Mouse (Mus musculus) lung, embryonic 14.5 days (tissue): ENCODE data around the gene Adpgk. TPM values are rescaled to one million over a fixed set of nuclear protein-coding genes. Genes with fewer than 3 reads are reported as not detected.

Experiments
- ATAC-seq: fragments of 200-750 bp; cut with Nextera tagmentation; 2 replicates; pipeline ENCODE4 v1.8.0; 2017; ENCODE audit warnings: mild to moderate bottlenecking, moderate TSS enrichment, moderate library complexity; ENCODE audit not compliant: insufficient read depth
- DNase-seq: peaks from one replicate; pipeline ENCODE4 v3.0.0-alpha.2; 2015
- H3K27ac ChIP-seq: fragments of 300-500 bp; sonication (generic); 2 replicates; pipeline ENCODE4 v1.5.1; 2014; ENCODE audit warnings: low read depth, mild to moderate bottlenecking, moderate library complexity
- H3K27me3 ChIP-seq: fragments of 300-500 bp; sonication (generic); 2 replicates; pipeline ENCODE4 v1.6.1; 2014; ENCODE audit warnings: low read length, control low read depth; ENCODE audit not compliant: insufficient read depth
- H3K36me3 ChIP-seq: fragments of 300-500 bp; sonication (generic); 2 replicates; pipeline ENCODE4 v1.6.1; 2014; ENCODE audit warnings: control low read depth; ENCODE audit not compliant: insufficient read depth
- H3K4me1 ChIP-seq: fragments of 300-500 bp; sonication (generic); 2 replicates; pipeline ENCODE4 v1.6.1; 2014; ENCODE audit warnings: antibody characterized with exemption, control low read depth; ENCODE audit not compliant: insufficient read depth
- H3K4me2 ChIP-seq: fragments of 300-500 bp; sonication (generic); 2 replicates; pipeline ENCODE4 v1.6.1; 2014; ENCODE audit warnings: mild to moderate bottlenecking
- H3K4me3 ChIP-seq: fragments of 300-500 bp; sonication (generic); 2 replicates; pipeline ENCODE4 v1.5.1; 2014; ENCODE audit warnings: low read depth, low read length
- H3K9ac ChIP-seq: fragments of 300-500 bp; sonication (generic); 2 replicates; pipeline ENCODE4 v1.6.1; 2014
- H3K9me3 ChIP-seq: fragments of 300-500 bp; sonication (generic); 2 replicates; pipeline ENCODE4 v1.6.1; 2016; ENCODE audit warnings: low read depth, low read length, control low read depth
- CTCF ChIP-seq: IDR thresholded peaks from 2 replicates; pipeline ENCODE4 v1.5.1; 2016; ENCODE audit warnings: antibody characterized with exemption, low read depth
- WGBS: fragments of 180-500 bp; shearing (Covaris S2); extraction: QIAGEN DNeasy Blood & Tissue Kit; methylation state at CpG from one replicate; pipeline ENCODE4 v1.1.7; 2014; 5-methylcytosine and 5-hydroxymethylcytosine counted together
- polyA plus RNA-seq: library from polyadenylated mRNA; unstranded; fragments of >200 nt; fragmentation: Nextera tagmentation; extraction: Ambion mirVana; gene quantifications from 2 replicates; pipeline ENCODE4 v1.2.1, GENCODE M21; 2014

Adpgk gene
- polyA plus RNA-seq, 1 experiment from 2014 or later, result 57.0 TPM

DNA sequence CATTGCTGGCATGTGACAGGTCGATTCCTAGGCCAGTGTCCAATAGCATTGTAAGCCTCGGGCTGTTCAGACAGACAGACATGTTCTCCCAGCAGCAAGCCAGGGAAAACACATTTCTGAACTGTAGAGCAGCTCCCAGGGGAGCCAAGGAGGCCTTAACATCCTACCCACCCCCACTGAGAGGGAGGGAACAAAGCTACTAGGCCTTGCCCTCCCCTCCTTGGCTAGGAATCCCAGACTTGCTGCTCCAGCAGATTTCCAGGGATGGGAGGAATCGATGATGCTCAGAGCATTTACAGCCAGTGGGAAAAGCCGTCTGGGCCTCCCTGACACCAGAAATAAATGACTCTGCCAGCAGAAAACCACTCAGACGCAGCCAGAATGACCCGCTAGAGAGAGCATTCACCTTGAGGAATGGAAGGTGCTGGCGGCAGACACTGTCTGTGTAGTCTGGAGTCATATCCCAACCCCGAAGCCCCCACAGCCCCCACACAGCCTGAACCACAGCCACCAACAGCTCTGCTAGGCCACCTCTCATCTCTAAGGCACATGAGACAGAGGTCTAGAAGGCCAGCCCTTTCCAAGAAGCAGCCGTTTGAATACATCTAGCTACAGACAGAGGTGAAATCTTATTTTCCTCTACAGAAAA, 31.4 kb upstream of the Adpgk start:
- Histone ChIP-seq H3K27me3 (no peaks in the 10 kb centered on the region), H3K9ac (no peak overlapping the region), H3K4me2 (no peak overlapping the region), H3K27ac (no peak overlapping the region), H3K4me3 (no peak overlapping the region), H3K36me3 (no peaks in the 10 kb centered on the region), H3K4me1 (no peaks in the 10 kb centered on the region), H3K9me3 (no peaks in the 10 kb centered on the region)
- no peak for ATAC-seq
- 36% methylated on average over 9 of the region's 9 CpGs for WGBS
- DNase-seq, result no peak
- TF ChIP-seq CTCF, result no peak

DNA sequence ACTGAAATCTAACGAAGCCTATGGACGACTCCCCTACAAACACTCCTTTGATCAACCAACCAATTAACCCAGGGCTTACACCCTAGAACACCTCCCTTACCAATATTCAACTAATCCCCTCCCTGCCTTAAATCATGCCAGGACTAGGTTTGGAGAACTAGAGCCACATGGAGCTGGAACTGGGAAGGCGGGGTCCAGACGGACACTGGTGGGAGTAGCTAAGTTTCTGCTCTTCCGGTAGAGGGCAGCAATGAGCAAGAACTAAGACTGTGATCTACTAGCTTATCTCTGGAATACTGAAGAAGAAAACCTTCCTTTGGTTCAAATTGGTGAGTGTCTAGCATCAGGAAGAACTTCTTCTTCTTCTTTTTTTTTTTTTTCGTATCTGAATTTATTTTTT, 25.0 kb upstream of the Adpgk start:
- Histone ChIP-seq H3K27ac (no peak overlapping the region), H3K4me1 (no peaks in the 10 kb centered on the region; the same call in 1 of the 2 replicates), H3K4me3 (no peak overlapping the region), H3K4me2 (no peak overlapping the region), H3K36me3 (no peaks in the 10 kb centered on the region), H3K27me3 (no peaks in the 10 kb centered on the region), H3K9ac (no peak overlapping the region), H3K9me3 (no peaks in the 10 kb centered on the region)
- peak; percentile 38; the same call in 1 of the 2 replicates for TF ChIP-seq CTCF
- DNase-seq (peak; percentile 17), ATAC-seq (no peak)
- 65% methylated on average over 6 of the region's 6 CpGs for WGBS

DNA sequence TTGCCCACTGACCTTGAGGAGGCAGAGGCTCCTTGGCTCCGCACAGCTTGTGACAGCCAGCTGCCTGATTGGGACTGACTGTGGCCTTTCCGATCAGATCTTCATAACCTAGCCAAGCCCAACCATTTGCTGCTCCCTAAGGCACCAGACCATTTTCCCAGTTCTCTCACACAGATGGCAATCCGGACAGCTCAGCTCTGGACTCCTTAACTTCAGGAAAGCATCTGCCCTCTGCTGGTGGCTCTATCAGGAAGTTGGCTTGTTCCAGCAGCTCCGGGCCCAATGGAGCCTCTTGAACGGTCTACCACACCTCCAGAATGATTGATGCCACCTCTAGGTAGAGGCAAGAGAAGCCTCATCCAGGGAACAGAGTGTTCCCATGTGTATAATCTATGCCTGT, 21.6 kb upstream of the Adpgk start:
- Histone ChIP-seq H3K9ac (no peak overlapping the region), H3K27me3 (no peaks in the 10 kb centered on the region), H3K4me3 (no peak overlapping the region), H3K36me3 (no peaks in the 10 kb centered on the region), H3K9me3 (no peaks in the 10 kb centered on the region), H3K27ac (no peak overlapping the region), H3K4me1 (peaks cover 5% of the 10 kb centered on the region), H3K4me2 (no peak overlapping the region)
- 11% methylated on average over 5 of the region's 5 CpGs for WGBS
- TF ChIP-seq CTCF, result peak; percentile 84
- peak; percentile 76 for ATAC-seq
- peak; percentile 93 for DNase-seq

DNA sequence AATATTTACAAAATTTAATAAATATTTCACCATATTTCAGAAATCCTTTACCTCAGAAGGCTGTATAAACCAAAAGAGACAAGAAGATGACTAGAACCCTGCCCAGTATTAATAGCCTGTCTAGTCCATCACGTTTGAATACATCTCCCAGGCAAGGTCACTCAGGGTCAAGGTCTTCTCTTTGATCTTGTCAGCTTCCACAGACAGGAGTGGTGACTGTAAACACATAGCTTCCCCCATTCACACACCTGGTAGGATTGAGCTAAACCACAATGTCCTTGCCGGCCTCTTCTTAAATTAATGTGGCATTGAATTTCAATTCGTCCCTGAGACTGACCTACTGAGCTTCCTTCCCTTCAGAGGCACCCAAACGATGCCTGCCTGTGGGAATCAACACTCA, 20.3 kb upstream of the Adpgk start:
- ATAC-seq, result no peak
- no peak for DNase-seq
- WGBS, result 15% methylated on average over 4 of the region's 4 CpGs

DNA sequence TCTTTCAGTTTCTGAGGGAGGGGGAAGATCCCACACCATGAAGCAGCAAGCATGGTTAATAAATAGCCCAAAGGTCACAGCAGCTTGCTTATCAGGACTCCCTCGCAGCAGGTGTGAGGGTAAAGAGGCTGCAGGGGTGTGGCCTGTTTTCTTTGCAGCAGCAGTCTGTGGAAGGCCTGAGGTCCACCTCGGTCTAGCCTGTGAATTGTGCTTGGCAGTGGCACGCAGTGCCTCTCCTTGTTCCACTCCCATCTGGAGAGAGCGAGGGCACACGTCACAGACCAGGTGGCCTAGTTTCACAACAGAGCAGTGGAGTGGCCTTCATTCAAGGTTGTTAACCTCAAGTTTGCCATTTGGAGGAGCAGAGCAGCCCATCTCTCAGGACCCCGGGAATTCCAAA, 19.6 kb upstream of the Adpgk start:
- WGBS, result 32% methylated on average over 6 of the region's 6 CpGs
- Histone ChIP-seq H3K4me3 (no peak overlapping the region), H3K36me3 (no peaks in the 10 kb centered on the region), H3K27me3 (no peaks in the 10 kb centered on the region), H3K4me2 (no peak overlapping the region), H3K4me1 (peaks cover 5% of the 10 kb centered on the region), H3K27ac (no peak overlapping the region), H3K9ac (no peak overlapping the region), H3K9me3 (no peaks in the 10 kb centered on the region)
- DNase-seq (peak; percentile 34), ATAC-seq (0 out of 2 replicates have a peak, but pooled peaks have one; percentile 51)
- TF ChIP-seq CTCF, result no peak

More for the DNA sequence above, 20.3 kb upstream of the Adpgk start:
- Histone ChIP-seq H3K9me3 (no peaks in the 10 kb centered on the region), H3K36me3 (no peaks in the 10 kb centered on the region), H3K27me3 (no peaks in the 10 kb centered on the region), H3K4me1 (peaks cover 5% of the 10 kb centered on the region), H3K27ac (no peak overlapping the region), H3K4me3 (no peak overlapping the region), H3K9ac (no peak overlapping the region), H3K4me2 (no peak overlapping the region)
- TF ChIP-seq CTCF, result no peak

DNA sequence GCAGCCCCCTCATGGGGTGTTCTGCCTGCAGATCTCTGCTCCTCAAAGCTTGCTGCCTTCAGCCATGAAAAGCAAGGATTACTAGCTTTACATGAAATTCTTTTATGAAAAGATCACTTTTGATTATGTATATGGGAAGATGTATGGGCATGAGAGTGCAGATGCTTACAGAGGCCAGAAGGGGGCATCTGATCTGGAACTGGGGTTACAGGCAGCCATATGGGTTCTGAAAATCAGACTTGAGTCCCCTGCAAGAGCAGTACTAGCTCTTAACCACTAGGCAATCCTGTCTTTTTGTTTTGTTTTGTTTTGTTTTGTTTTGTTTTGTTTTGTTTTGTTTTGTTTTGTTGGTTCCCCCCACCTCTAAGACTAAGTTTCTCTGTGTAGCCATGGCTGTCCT, 18.2 kb upstream of the Adpgk start:
- Histone ChIP-seq H3K36me3 (no peaks in the 10 kb centered on the region), H3K27ac (no peak overlapping the region), H3K4me2 (no peak overlapping the region), H3K4me3 (no peak overlapping the region), H3K9me3 (no peaks in the 10 kb centered on the region), H3K4me1 (peaks cover 5% of the 10 kb centered on the region), H3K27me3 (no peaks in the 10 kb centered on the region), H3K9ac (no peak overlapping the region)
- TF ChIP-seq CTCF, result peak; percentile 17; the same call in 1 of the 2 replicates
- DNase-seq (no peak), ATAC-seq (no peak)

DNA sequence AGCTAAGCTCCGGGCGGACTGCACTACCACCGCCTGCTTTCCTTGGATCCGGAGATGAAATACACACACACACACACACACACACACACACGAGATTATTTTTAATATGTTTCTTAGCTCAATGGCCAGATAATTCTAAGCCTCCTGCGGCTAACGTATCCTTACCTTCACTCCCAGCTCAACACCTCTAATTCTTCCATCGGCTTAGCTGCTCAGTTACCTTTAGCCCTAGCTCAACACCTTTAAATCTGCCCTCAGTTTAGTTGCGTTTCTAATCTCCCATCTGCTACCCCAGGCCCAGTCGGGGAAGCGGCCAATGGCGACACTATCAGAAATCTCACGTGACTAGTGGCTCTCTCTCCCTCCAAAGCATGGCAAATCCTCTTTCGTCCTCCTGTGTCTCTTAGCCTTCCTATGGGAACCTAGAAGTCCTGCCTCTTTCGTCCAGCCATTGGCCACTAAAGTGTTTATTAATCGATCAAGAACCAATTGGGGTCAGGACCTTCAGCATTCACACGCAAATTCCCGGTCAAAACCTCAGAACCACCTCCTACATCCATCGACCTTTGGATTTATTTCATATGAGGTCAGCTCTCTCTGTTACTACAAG, 16.4 kb upstream of the Adpgk start:
- 82% methylated on average over 19 of the region's 19 CpGs for WGBS
- H3K4me2 ChIP-seq, result no peak overlapping the region
- no peak for DNase-seq
- no peak for ATAC-seq
- no peak overlapping the region for H3K9ac ChIP-seq
- no peak for TF ChIP-seq CTCF
- H3K9me3 ChIP-seq, result no peaks in the 10 kb centered on the region
- no peaks in the 10 kb centered on the region for H3K36me3 ChIP-seq
- no peak overlapping the region for H3K27ac ChIP-seq
- no peaks in the 10 kb centered on the region for H3K27me3 ChIP-seq
- no peak overlapping the region for H3K4me3 ChIP-seq
- peaks cover 5% of the 10 kb centered on the region; the same call in 1 of the 2 replicates for H3K4me1 ChIP-seq
